Mouse (Mus musculus) cerebellum, postnatal 14 days (tissue): ENCODE measurements at regions not wholly inside any gene's neighbourhood (a gene's known extent, or its start where the extent isn't known, plus 50 kb on each side); places are given as distances from the start of the nearest gene placed in this dataset.
A peak's percentile ranks its signal among the peaks of the same experiment; 100 is the strongest.

Source experiments
- DNase-seq, 2 experiments: peaks; one replicate each; pipeline ENCODE4 v3.0.0; 2021; ENCODE audit warnings: mixed read lengths in 2 of 2

- peak; percentile 37 to 46 for DNase-seq
These were observed 83.0 kb upstream of the Otos start for GRCm38 (mm10) chr1:92731353-92732282.

- peak; percentile 48 to 55 for DNase-seq
These were observed 81.9 kb upstream of the Otos start for GRCm38 (mm10) chr1:92730576-92730975.

- DNase-seq: peak in 1 of 2 experiments; percentile 36
These were observed 79.3 kb upstream of the Otos start for GRCm38 (mm10) chr1:92727961-92728360.

- DNase-seq: no peak
These were observed 78.7 kb upstream of the Otos start for GRCm38 (mm10) chr1:92727371-92727770.

- no peak for DNase-seq
These were observed 77.7 kb upstream of the Otos start for GRCm38 (mm10) chr1:92726341-92726740.

GRCm38 (mm10) chr1:92724135-92724534 is 75.5 kb upstream of the Otos start:
- no peak for DNase-seq

- DNase-seq: peak in 1 of 2 experiments; percentile 60
These were observed 71.9 kb upstream of the Otos start for GRCm38 (mm10) chr1:92720567-92720966.

GRCm38 (mm10) chr1:92719864-92720263 is 71.2 kb upstream of the Otos start:
- DNase-seq: no peak

GRCm38 (mm10) chr1:92718108-92718507 is 69.5 kb upstream of the Otos start:
- DNase-seq: no peak

GRCm38 (mm10) chr1:92714725-92715324 is 66.2 kb upstream of the Otos start:
- DNase-seq: no peak

GRCm38 (mm10) chr1:92712366-92712765 is 63.7 kb upstream of the Otos start:
- DNase-seq: no peak

- DNase-seq: peak in 1 of 2 experiments; percentile 58
These were observed 61.7 kb upstream of the Otos start for GRCm38 (mm10) chr1:92710321-92710839.

- DNase-seq: no peak
These were observed 60.7 kb upstream of the Otos start for GRCm38 (mm10) chr1:92709190-92709850.

- DNase-seq: peak in 1 of 2 experiments; percentile 63
These were observed 59.6 kb upstream of the Otos start for GRCm38 (mm10) chr1:92707917-92708897.

- no peak for DNase-seq
These were observed 58.8 kb upstream of the Otos start for GRCm38 (mm10) chr1:92707441-92707840.

GRCm38 (mm10) chr1:92703903-92704302 is 55.3 kb upstream of the Otos start:
- DNase-seq: no peak

- no peak for DNase-seq
These were observed 54.6 kb upstream of the Otos start for GRCm38 (mm10) chr1:92703270-92703669.

GRCm38 (mm10) chr1:92700107-92700506 is 51.5 kb upstream of the Otos start:
- DNase-seq: no peak

GRCm38 (mm10) chr1:92699697-92700096 is 51.1 kb upstream of the Otos start:
- peak; percentile 71 to 74 for DNase-seq

- peak; percentile 55 to 63 for DNase-seq
These were observed 50.4 kb upstream of the Otos start for GRCm38 (mm10) chr1:92699048-92699447.

- DNase-seq: no peak
These were observed 49.9 kb upstream of the Otos start for GRCm38 (mm10) chr1:92698541-92698940.
